Mouse (Mus musculus) 416B (cell line): ENCODE results near the gene Cyb5rl.
A peak's percentile ranks its signal among the peaks of the same experiment; 100 is the strongest.

Experiments
- DNase-seq: peaks from one replicate; pipeline ENCODE4 v3.0.0; 2011; ENCODE audit warnings: low read depth

The Cyb5rl gene

DNA sequence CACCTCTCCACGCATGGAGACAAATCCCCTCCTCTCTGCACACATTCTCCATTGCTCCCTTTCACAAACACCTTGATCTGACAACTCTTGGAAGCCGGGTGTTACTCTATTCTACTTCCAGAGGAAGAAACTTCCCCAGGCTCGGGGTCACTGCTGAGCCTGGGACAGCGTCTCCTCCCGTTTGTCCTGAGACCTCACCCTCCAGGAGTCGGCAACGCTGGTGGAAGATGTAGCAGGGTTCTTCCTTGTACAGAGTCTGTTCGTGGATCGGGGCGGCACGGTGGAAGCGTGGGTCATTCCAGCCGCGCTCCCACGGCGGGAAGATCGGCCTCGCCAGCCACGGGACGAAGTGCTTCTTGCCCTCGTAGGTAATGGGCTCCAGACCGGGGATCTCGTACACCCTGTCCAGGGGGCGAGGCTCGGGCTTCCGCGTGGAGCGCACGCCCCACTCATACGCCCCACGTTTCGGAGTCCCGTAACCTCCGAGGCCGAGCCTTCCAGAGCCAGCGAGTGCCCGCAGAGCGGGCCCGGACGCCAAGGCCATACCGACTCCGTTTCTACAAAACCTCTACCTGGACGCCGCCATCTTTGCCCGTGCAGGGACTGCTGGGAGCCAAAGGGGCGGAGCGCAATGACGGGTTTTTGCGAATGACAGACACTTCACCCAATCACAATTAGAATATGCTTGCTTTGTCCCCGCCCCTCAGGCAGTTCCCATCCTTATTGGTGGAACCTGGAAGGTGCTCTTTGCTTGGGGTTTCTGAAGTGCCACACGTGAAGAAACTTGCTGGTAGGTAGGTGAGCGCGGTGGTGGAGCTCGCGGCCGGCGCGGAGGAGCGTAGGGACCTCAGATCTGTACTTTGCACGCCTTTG lies at the start of gene Cyb5rl, which contains the start of gene Mrpl37:
Gene Cyb5rl (plus strand): TSS at position 737 of the 873 bp plus-strand sequence.
Gene Mrpl37 (minus strand): TSS at position 617 of the 873 bp plus-strand sequence.
- peak; percentile 97 for DNase-seq

DNA sequence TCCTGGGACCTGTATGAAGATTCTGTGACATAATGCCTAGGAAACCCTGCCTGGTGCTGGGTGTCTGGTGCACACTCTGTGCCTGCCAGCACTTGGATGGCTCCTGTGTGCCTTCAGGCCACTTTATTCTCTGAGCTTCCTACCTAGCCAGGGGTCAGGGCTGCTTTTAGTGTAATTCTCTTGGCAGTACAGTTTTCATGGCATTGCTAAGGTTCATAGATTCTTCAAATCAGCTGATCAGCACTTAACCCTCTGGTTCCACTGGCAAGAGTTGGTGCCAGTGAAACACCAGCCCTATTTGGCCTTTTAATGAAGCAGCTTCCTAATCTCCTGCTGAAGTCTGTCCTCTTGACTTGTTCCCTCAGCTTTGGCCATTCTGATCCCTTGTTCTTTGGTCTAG lies 49.5 kb upstream of the Cyb5rl start:
- DNase-seq: no peak

DNA sequence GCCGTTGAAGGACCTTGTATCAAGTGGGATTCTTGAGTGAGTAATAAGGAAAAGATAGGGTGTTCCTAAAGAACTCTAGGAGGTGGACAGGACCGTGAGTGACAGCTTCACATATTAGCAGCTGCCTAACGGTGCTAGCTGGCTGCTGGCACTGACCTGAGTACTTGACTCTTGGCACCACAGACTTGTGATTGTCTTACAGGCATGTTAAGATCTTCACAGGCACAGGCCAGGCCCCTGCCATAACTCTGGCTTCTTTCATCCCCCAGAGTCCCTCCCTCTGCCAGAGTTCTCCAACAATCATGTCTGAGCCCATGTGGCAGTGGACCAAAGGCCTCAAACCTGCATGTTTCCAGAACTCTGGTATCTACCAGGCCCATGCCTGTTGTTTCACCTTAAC lies 48.3 kb upstream of the Cyb5rl start:
- DNase-seq: no peak

DNA sequence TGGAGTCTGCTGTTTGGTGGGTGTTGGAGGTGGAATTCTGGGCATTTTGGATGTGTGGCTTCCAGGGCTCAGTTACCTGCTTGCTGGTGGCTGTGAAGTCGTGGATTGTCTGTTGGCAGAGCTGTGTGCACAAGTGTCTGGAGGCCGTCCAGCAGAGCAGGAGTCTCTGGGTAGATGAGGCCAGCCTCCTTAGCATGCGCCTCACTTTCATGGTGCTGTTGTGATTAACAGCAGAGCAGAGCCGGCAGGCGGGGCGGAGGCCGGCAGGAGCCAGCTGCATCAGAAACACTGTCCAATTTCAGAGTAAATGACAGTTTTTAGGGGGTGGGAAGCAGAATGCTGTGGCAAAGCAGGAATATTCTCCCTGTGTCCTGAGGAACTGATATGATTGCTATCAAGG lies 47.8 kb upstream of the Cyb5rl start:
- DNase-seq: no peak

DNA sequence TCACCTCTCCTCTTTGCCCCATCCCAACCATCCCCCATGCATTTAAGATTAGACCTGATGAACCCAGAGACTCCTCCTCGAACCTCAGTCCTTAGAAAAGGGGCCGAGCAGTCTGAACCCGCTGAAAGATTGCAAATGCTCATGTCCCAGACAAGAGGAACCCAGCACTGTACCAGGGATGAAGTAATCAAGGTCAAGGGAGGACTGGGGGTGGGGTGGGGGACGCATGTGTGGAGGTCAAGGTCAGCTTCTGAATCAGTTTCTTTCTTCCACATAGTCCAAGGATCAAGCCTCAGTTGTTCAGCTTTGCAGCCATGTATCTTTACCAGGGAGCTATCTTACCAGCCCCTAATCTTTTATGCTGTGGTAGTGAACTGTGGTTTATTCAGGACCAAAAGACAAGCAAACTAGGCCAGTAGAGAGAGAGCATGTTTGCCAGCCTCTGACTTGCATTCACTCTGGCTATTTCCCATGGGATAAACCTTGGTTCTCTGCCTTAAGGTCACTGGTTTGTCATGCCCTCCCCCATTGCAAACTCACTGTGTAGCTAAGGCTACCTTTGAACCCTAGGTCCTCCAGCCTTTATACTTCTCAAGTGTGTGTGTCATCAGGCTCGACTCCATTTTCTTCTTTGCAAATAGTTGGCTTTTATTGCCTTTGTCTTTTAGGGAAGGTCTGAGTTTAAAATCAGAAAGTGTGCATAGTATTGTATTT lies 46.3 kb upstream of the Cyb5rl start:
- no peak for DNase-seq

DNA sequence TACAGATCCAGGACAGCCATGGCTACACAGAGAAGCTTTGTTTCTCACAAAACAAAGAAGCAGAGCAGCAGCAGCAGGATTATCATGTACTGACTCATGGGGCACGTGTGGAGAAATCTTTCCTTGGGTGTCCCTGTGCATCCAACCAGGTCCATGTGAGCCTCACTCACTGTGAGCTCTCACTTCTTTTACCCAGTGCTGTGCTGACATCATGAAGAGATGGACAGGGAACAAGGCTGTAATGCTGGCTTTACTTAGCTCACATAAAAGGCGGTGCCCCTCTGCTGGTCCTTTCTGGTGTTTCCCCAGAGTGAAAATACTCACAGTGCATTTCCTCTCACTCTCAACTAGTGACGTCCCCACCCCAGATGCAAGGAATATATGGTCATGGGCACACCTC lies 45.3 kb upstream of the Cyb5rl start:
- no peak for DNase-seq

DNA sequence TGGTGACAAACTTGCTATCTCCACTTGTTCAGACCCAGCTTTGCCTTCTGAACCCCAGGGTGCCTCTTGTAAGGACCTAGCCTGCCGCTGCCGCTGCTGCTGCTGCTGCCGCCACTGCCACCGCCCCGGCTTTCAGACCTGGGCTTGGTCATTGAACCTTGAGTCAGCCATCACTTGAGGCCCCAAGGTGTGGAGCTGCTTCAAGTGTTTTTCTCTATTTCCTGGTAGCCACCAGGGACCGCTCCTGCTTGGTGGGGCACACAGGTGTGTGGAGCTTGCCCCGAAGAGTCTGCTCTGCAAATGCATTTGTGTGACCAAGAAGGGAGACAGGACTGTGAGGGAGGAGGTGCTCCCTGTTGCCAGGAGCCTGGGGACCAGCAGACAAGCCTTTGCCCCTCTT lies 41.9 kb upstream of the Cyb5rl start:
- DNase-seq: no peak

DNA sequence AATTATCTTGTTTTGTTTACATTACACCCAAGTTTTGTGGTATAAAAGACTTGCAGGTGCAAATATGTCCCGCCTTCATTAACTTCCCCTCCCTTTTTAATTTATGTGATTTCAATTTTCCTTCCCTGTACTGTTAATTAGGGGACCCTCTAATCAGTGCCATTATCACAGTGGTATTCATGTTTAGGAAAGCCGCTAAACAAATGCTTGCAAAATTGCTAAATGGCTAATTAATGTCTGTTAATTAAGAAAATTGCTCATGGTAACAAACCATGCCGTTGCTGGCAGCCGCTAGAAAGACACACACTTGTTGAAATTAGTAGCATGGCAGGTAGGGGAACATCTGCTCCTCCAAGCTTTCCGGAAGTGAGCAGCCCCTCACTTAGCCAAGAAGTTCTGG lies 41.4 kb upstream of the Cyb5rl start:
- no peak for DNase-seq

DNA sequence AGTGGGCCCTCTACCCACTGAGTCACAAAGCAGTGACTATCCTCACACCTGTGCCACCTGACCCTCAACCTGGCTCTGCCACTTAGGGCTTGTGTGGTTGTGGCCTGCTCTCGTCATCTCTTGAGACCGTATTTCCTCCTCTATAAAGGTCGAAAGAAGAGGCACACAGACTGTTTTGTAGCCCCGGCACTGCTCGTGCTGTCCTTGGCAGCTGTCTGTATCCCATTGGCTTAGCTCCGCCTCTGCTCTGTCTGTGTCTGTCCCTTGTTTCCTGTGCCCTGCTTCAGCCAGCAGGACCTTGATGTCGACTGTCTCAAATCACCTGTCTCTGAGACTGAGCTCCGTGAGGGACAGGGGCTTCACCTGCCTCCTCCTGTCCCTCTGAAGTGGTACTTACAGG lies 40.3 kb upstream of the Cyb5rl start:
- no peak for DNase-seq

DNA sequence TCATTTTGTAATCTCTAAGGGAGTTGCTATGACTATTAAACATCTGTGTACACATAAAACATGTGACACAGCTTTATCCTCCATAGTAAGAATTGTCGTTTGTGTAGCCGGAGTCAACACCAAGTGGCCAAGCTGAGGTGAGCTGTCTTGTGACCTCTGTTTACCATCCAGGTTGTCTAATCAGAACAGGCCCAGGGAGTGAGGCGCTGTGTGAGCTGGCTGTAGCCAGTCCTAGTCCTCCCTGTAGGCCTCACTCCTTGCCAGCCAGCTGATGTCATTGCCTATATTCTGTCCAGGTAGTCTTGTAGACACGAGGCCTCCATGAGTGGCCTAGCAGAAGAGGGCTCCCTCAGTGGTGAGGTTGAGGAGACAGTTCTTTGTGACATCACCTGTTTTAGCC lies 31.1 kb upstream of the Cyb5rl start:
- no peak for DNase-seq

DNA sequence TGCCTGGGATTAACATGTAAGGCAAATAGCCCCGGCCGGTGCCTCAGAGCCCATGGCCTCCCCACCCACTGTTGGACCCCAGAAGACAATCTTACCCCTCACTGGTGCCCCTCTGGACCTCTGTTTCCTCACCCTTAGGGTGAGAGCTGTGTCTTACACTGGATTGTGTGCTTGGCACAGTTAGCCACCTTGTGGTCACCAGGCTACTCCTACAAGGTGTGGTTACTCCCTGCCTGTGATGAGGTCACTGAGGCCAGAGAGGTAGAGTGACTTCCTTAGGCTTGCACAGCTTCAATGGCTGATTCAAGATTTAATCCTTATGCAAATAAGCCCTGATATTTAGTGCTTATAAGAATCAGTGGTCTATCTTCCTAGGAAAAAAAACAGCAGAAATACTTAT lies 29.8 kb upstream of the Cyb5rl start:
- DNase-seq: peak; percentile 21

DNA sequence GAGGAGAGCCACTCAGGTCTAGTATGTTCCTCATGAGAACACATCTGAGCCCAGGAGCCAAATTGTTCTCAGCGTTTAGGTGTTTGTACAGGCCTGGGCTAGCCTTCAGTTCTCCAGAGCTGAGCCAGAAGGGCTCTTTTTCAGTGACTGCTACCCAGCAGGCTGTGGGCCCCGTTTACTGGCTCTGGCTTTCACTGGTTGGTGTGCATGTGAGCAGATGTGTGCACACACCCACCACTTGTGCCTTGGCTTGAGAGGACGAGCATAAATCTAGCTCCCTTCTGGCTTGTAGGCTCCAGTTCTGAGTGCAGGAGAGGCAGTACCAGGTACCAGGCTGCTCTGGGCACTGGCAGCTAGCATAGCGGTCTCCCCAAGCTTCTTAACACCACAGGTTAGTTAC lies 28.5 kb upstream of the Cyb5rl start:
- DNase-seq: no peak

DNA sequence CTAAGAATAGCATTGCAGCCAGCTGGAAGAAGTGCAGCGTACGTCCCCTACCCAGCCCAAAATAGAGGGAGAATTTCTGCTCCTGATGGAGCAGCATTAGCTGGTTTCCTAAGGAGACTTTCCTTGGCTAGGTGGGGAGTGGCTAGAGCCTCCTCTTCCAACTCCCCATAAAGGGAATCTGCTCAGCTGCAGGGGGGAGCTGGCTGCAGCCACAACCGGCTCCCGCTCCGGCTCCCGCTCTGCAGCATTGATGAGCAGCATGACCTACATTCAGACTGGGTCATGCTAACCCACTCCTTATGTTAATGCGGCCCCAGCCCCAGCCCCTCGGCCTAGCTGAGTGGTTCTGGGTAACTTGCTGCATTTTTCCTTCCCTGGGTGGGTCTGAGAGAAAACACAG lies 27.5 kb upstream of the Cyb5rl start:
- no peak for DNase-seq

DNA sequence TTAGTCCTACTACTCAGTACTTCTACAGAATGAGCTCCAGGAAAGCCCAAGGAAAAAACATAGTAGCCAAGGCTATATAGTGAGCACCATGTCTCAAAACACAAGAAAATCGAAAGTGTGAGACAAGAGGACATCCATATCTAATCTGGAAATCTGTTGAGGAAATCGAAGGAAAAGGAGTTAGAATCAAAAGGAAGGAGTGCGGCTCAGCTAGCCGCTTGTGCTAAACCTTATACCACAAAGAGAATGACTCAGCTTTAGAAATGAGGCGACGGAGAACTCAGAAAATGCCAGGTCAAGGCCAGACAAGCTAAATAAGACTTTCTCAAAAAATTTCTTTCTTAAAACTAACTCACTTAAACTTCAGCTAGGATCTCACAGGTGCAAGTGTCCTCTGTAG lies 24.5 kb upstream of the Cyb5rl start:
- DNase-seq: peak; percentile 87

DNA sequence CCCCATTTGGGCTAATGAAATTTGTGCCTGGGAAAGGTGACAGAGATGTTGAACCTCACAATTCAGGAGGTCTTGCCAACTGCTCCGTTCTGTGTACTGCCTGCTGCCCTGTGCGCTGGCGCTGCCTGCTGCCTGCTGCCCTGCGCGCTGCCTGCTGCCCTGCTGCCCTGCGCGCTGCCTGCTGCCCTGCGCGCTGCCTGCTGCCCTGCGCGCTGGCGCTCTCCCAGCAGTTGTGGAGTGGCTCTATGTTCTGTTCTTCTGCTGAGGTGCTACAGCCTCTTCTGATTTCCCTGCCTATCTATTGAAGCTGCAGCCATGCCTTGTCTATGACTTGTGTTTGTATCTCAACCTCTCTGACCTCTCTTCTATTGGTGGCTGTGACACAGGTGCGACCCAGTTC lies 21.6 kb upstream of the Cyb5rl start:
- no peak for DNase-seq

DNA sequence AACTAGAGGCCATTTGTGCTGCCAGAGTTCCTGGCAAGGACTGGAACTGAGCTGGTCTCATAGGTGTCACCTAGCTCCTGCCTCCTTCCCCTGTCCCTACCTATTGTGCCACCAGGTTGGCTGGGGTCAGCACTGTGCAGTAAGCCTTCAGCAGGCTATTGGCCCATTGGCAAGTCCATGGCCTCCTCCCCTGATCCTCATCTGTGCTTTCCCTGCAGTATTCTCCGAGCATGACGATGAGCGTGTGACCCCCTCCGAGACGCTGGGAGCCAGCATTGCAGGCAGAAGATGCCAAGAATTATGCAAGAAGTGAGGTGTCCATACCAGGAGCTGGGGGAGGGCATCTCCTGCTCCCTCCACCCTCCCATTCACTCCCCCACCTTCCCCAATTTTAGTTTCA lies 19.0 kb upstream of the Cyb5rl start:
- DNase-seq: no peak

DNA sequence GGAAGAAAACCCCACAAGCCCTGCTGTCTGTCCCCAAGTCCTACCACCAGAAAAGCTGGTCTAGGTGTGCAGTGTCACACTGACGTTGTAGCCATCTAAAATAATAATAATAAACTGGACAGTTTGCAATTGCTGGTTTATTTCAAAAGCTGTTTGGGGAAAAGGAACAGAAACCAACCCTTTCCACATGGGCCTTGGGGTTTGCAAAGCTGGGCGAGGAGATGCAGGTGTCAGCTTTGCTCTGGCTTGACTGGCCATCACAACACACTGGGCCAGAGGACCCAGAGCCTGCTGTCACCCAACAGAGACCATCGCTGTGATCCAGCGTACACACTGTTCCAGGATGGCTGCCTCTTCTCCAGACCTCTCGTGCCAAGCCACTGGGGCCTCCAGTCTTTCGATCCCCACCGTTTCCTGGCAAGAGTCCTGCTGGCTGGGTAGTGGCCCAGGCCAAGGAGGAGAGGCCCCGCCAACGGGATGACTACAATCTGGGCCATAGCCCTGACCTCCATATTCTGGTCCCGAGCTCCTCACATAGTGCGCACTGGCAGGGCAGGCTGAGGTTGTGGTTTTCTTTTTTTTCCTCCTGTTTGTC lies 18.1 kb upstream of the Cyb5rl start:
- no peak for DNase-seq

DNA sequence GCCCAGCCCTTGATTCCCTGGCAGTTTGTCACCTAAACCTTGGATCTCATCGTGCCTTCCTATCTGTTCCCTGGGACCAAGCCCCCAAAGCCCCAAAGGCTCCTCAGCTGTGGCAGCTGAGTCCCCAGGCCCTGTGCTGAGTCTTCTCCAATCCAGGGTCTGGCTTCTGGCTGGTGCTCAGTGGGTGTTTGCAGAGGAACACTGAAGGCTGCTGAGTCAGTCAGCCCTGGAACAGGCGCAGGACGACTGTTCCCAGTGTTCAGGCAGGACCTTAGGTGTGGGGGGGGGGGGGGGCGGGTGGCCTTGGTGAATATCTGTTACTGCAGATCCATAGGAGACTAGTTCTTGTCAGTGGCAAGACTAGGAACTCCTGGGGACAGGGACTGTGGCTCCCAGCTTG lies 14.9 kb upstream of the Cyb5rl start:
- no peak for DNase-seq

DNA sequence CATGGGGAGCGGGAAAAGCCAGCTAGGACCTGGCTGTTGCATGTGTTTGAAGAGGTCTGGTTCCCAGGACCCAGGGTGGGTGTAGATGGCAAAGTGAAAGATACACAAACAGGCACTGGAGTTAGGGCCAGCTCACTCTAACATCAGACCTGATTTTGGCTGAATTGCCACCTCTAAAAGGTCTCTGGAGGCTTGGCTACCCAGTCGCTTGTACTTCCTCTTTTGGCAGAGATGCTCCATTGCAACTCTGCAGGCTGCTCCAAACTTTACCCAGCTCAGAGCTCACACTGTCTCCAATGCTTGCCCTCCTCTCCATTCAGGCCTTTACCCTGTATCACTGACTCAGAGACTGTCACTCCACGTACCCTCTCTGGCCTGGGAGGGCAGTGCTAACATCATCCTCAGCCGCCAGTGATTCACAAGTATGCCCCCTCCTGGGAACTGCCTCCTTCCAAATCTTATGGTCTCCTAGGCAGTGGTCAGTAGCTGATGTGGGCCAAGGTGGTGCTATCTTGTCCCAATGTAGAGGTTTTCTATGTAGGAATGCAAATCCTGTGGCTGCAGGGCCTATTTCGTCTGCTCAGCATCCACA lies 13.7 kb upstream of the Cyb5rl start:
- peak; percentile 9 for DNase-seq

DNA sequence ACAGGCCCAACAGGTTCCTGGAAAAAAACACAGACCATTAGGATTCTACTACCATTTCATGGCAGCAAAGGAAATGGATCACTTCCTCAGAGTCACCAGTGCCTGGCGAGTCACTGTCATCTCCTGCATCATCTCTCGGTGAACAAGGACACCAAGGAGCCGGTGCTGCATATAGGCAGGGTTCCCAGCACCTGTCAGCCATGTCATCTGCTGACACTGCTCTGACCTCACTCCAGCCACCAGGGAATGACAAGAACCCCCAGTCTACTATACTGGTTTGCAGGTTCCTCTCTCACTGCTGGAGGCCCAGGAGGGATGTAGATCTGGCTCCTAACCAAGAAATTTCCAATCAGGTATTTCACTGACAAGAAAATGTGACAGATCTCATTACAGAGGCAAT lies 10.7 kb upstream of the Cyb5rl start:
- DNase-seq: no peak

DNA sequence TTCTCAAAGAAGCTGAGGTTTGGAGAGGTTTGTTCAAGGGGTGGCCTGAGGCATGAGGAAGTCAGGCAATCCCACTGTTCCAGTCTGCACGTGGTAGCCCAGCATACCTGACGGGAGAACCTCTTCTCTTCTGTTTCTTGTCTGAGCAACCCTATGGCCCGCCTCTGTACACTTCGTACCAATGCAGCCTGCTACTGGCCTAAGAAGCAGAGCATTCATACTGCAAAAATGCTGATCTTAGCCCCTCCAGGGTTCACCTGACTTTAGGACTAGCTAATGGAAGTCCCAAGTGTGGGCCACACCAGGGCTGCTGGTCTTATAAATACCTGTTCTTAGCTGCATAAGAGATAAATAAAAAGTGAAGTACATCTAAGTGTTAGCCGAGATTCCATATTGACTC lies 8.4 kb upstream of the Cyb5rl start:
- no peak for DNase-seq

DNA sequence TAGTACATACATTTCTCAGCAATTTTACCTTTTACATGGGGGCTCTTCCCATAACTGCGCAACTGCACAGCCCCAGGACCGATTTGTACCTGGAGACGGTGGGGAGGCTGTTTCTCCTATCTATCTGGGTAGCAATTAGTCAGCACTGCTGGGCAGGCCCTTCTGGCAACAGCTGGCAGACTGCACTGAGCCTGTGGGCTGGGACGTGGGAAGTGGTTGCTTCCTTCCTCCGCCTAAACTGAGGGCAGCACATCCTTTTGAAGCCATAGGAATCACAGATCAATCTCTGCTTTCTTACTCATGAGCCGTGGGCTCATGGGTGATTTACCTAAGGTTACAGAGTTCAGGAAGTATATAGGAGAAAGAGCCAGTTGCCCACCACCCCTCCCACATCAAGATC lies 8.0 kb upstream of the Cyb5rl start:
- peak; percentile 84 for DNase-seq

DNA sequence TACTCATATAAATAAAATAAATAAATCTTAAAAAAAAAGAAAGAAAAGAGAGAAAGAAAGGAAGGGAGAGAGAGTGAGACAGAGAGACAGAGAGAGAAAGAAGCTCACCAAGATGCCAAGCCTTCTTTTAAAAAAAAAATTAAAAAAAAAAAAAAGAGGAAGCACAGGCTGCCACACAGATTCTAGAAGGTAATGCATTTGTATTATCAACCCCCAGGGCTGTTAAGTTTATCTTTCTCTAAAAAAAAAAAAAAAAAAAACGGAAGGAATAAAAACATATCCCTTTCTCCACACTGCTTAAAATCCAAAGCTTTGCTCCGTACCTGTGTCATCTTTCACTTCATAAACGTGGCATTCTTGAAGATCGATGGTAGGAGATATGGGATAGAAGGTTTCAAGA lies 5.2 kb upstream of the Cyb5rl start:
- DNase-seq: no peak
